Mouse (Mus musculus) embryonic facial prominence, embryonic 12.5 days (tissue): Measurements from ENCODE around the gene Zfp568. TPM values are rescaled to one million over a fixed set of nuclear protein-coding genes. Genes with fewer than 3 reads are reported as not detected.
"Not testable (repeated sequence)": the region's sequence is repeated elsewhere in the genome, so short reads cannot be mapped to it uniquely, and the experiment has no call there.

ENCODE experiments used
- ATAC-seq: fragments of 200-750 bp; cut with Nextera tagmentation; 2 replicates; pipeline ENCODE4 v1.8.0; 2017; ENCODE audit not compliant: insufficient number of reproducible peaks, insufficient read depth, low FRiP score, low TSS enrichment
- H3K27ac ChIP-seq: fragments of 300-500 bp; sonication (generic); 2 replicates; pipeline ENCODE4 v1.5.1; 2016; ENCODE audit warnings: mild to moderate bottlenecking
- H3K27me3 ChIP-seq: fragments of 300-500 bp; sonication (generic); 2 replicates; pipeline ENCODE4 v1.6.1; 2016; ENCODE audit warnings: mild to moderate bottlenecking, moderate library complexity
- H3K36me3 ChIP-seq: fragments of 300-500 bp; sonication (generic); 2 replicates; pipeline ENCODE4 v1.6.1; 2016; ENCODE audit warnings: mild to moderate bottlenecking
- H3K4me1 ChIP-seq: fragments of 300-500 bp; sonication (generic); 2 replicates; pipeline ENCODE4 v1.6.1; 2016
- H3K4me2 ChIP-seq: fragments of 300-500 bp; sonication (generic); replicated peaks from 2 replicates; pipeline ENCODE4 v1.6.1; 2016; ENCODE audit warnings: mild to moderate bottlenecking, moderate library complexity
- H3K4me3 ChIP-seq: fragments of 300-500 bp; sonication (generic); 2 replicates; pipeline ENCODE4 v1.5.1; 2016; ENCODE audit warnings: mild to moderate bottlenecking
- H3K9ac ChIP-seq: fragments of 300-500 bp; sonication (generic); 2 replicates; pipeline ENCODE4 v1.6.1; 2016; ENCODE audit warnings: mild to moderate bottlenecking, moderate library complexity
- H3K9me3 ChIP-seq: fragments of 300-500 bp; sonication (generic); 2 replicates; pipeline ENCODE4 v1.6.1; 2016; ENCODE audit warnings: mild to moderate bottlenecking, moderate library complexity
- WGBS: fragments of 180-500 bp; shearing (Covaris S2); methylation state at CpG from one replicate; pipeline ENCODE4 v1.1.7; 2016; 5-methylcytosine and 5-hydroxymethylcytosine counted together
- polyA plus RNA-seq: library from polyadenylated mRNA; unstranded; fragments of >200 nt; fragmentation: Nextera tagmentation; extraction: Ambion mirVana; gene quantifications from 2 replicates; pipeline ENCODE4 v1.2.1, GENCODE M21; 2016

Gene Zfp568
- polyA plus RNA-seq, 1 experiment from 2014 or later, result 20.4 TPM

DNA sequence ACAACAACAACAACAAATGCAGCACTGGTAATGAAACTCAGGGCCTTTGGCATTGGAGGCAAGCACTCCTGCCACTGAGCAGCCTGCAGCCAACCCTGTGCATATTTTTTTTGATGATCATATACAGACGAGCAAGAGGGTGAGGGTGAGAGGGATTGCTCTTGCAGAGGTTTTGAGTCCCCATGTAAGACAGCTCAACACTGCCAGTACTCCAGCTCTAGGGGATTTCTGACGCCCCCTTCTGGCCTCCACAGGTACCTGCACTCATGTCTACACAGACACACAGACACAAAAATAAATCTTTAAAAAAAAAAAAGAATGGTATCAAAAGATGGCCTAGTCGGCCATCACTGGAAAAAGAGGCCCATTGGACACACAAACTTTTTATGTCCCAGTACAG lies 24.8 kb upstream of the Zfp568 start:
- H3K9me3 ChIP-seq, result no peaks in the 10 kb centered on the region
- H3K4me3 ChIP-seq, result no peak overlapping the region
- H3K36me3 ChIP-seq, result no peaks in the 10 kb centered on the region
- no peak for ATAC-seq
- no peak overlapping the region for H3K4me2 ChIP-seq
- H3K27ac ChIP-seq, result no peak overlapping the region
- no peaks in the 10 kb centered on the region for H3K4me1 ChIP-seq
- H3K27me3 ChIP-seq, result no peaks in the 10 kb centered on the region
- H3K9ac ChIP-seq, result no peak overlapping the region
- 50% methylated on average over 3 of the region's 3 CpGs for WGBS

DNA sequence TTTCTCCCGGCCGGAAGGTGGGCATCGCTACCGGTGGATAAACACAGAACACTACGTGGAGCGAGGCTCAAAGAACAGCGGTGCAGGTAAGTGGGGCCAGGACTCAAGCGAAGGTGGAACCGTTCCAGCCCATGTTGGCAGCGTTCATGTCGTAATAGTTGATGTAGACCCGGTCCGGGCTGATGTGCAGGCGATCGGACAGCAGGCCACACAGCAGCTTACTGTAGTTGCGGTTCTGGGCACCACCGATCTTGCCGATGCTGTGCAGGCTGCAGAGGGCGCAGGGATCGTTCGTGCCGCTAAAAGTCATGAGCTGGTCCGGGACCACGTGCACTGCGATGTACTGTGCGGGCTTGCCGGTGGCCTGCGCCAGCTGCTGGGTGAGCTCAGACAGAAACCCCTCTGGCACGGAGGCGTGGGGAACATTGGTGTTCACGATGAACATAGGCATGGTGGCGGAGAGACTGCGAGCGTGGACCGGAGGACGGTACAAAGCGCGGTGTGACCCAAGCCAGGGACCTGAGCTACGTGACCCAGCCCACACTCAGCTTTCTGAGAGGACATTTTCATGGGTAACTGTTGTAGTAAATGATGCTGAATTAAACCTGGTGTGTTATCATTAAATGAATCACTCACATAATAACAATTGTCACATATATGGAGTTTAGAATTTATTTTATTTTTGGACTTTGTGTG lies 18.5 kb upstream of the Zfp568 start:
- not testable (repeated sequence) for H3K27ac ChIP-seq, H3K36me3 ChIP-seq, H3K27me3 ChIP-seq, H3K9me3 ChIP-seq, H3K4me1 ChIP-seq, H3K9ac ChIP-seq, H3K4me2 ChIP-seq, ATAC-seq, H3K4me3 ChIP-seq
- WGBS, result 47% methylated on average over 39 of the region's 39 CpGs

DNA sequence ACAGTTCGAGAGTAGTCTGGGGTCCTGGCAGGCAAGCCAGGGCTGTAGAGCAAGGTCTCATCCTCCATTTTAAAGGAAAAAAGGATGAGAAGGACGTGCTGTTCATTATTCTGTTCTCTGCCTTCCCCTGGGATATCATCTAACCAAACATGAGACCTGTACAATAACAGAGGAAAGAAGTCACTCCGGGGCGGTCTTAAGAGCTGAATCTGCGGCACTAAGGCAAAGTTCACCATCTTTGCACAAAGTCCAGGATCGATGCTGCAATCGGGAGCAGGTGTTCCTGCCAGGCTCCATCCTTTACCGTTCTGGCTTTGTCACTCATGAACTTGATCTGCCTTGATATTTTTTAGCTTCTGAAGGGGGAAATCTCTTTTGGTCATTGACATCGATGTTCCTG lies 13.1 kb upstream of the Zfp568 start:
- WGBS, result 80% methylated on average over 9 of the region's 9 CpGs
- no peaks in the 10 kb centered on the region for H3K9me3 ChIP-seq
- H3K4me2 ChIP-seq, result no peak overlapping the region

DNA sequence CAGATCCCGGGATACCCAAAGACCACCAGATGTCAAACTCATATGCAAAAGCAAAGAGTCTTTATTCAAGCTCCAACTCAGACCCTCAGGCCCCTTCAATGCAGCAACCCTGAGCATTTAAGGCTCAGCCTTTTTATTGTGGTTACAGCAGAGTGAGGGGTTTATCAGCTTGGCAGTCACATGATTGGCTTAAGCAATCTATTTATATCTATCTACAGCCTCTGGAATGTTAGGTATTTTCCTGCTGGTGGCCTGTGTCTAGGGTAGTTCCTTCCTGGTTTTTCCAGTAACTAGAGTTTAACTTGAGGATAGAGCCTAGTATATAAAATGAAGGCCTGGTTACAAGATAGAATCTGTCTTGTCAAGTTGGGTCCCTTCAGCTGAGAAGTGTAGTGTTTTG lies 3.0 kb upstream of the Zfp568 start:
- WGBS, result 89% methylated on average over 1 of the region's 1 CpGs
- Histone ChIP-seq H3K9ac (no peak overlapping the region), H3K9me3 (no peaks in the 10 kb centered on the region), H3K27me3 (no peaks in the 10 kb centered on the region), H3K36me3 (peaks cover 3% of the 10 kb centered on the region; the same call in 1 of the 2 replicates), H3K4me3 (no peak overlapping the region), H3K27ac (no peak overlapping the region), H3K4me1 (peaks cover 16% of the 10 kb centered on the region; the same call in 1 of the 2 replicates), H3K4me2 (no peak overlapping the region)
- ATAC-seq, result no peak

More for the DNA sequence above, 13.1 kb upstream of the Zfp568 start:
- Histone ChIP-seq H3K4me3 (no peak overlapping the region), H3K4me1 (no peaks in the 10 kb centered on the region), H3K27ac (no peak overlapping the region), H3K9ac (no peak overlapping the region), H3K27me3 (no peaks in the 10 kb centered on the region), H3K36me3 (no peaks in the 10 kb centered on the region)
- ATAC-seq, result no peak

DNA sequence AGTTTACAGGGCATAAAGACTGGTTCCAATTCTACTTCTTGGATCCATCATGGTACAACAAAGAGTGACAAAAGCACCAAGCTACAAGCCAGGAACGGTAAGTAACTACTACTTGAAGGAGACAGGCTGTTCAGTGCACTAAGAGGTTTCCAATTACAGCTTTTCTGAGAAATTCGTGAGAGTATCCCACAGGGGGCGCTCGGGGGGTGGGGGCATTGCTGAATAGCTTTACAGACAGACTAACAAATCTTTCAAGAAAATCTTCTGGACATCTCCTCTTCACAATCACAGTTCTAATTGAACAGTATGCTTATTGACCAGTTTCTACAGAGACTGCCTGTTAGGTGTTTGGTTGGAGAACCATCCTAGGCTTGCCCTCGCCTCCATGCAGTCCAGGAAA lies 2.3 kb upstream of the Zfp568 start:
- no peaks in the 10 kb centered on the region for H3K27me3 ChIP-seq
- no peak overlapping the region for H3K4me2 ChIP-seq
- H3K36me3 ChIP-seq, result peaks cover 10% of the 10 kb centered on the region; the same call in 1 of the 2 replicates
- WGBS, result 39% methylated on average over 5 of the region's 5 CpGs
- no peak overlapping the region for H3K27ac ChIP-seq
- peaks cover 18% of the 10 kb centered on the region; the same call in 1 of the 2 replicates for H3K4me1 ChIP-seq
- no peak overlapping the region for H3K4me3 ChIP-seq
- H3K9me3 ChIP-seq, result no peaks in the 10 kb centered on the region
- ATAC-seq, result no peak
- no peak overlapping the region for H3K9ac ChIP-seq

DNA sequence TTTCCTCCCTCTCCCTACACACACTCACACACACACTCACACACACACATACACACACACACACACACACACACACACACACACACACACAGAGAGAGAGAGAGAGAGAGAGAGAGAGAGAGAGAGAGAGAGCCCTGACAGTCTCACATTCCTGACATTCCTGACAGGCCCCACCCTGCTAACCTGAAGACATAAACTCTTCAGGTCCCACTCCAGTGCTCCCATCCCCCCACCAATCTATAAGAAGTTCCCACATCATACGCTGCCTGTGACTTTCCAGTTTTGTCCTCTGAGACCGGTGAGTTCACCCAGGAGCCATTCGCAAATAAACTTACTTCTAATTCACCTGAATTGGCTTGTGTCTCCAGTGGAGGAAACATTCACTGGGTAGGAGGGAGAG lies 1.9 kb upstream of the Zfp568 start:
- Histone ChIP-seq H3K36me3 (peaks cover 10% of the 10 kb centered on the region), H3K9me3 (no peaks in the 10 kb centered on the region), H3K27ac (no peak overlapping the region), H3K4me1 (peaks cover 18% of the 10 kb centered on the region; the same call in 1 of the 2 replicates), H3K9ac (no peak overlapping the region), H3K27me3 (no peaks in the 10 kb centered on the region), H3K4me2 (no peak overlapping the region), H3K4me3 (no peak overlapping the region)
- ATAC-seq, result no peak
- WGBS, result 82% methylated on average over 3 of the region's 3 CpGs

DNA sequence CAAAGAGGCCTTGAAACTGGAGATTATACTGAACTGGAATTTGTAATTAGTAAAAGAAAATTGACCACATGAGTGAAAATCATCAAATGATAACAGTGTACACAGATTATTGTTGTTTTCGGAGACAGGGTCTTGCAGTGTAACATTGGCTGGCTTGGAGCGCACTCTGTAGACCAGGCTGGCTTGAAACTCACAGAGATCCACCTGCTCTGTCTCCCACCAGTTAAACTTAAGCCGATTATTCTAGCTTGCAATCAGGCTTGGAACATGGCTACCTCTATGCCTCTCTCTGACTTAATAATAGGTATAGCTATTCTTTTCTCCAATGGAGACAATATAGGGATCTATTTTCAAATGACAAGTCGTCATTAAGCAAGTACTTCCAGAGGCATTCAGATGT lies 1.4 kb upstream of the Zfp568 start:
- Histone ChIP-seq H3K9me3 (no peaks in the 10 kb centered on the region), H3K4me3 (no peak overlapping the region), H3K4me1 (peaks cover 18% of the 10 kb centered on the region; the same call in 1 of the 2 replicates), H3K4me2 (peak overlapping the region; percentile 55; the same call in 1 of the 2 replicates), H3K27ac (no peak overlapping the region), H3K27me3 (no peaks in the 10 kb centered on the region), H3K9ac (no peak overlapping the region), H3K36me3 (peaks cover 15% of the 10 kb centered on the region)
- no peak for ATAC-seq
- WGBS, result 76% methylated on average over 4 of the region's 4 CpGs

DNA sequence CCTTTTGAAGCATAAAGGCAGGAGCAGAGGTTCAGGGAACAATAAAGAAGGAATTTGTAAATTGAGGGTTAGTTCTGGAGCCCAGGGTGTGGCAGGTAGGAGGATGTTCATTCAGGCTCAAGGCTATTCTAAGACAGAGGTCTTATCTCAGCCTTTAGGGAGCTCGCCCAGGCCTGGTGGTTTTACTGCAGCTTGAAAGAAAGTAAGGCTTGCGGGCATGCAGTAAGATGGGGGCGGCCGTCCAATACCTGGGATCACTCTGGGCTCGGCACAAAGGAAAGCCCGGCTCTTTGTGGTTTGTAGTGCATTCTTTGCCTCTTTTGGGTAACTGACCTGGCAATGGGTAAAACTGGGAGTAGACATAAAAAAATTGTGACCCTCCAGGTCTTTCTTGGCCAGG lies 824 bp upstream of the Zfp568 start:
- Histone ChIP-seq H3K9me3 (no peaks in the 10 kb centered on the region), H3K9ac (peak overlapping the region; percentile 79), H3K4me1 (peaks cover 18% of the 10 kb centered on the region; the same call in 1 of the 2 replicates), H3K4me2 (peak overlapping the region; percentile 55), H3K27ac (peak overlapping the region; percentile 96), H3K27me3 (no peaks in the 10 kb centered on the region), H3K36me3 (peaks cover 21% of the 10 kb centered on the region), H3K4me3 (peak overlapping the region; percentile 78)
- ATAC-seq, result no peak
- 30% methylated on average over 6 of the region's 6 CpGs for WGBS

DNA sequence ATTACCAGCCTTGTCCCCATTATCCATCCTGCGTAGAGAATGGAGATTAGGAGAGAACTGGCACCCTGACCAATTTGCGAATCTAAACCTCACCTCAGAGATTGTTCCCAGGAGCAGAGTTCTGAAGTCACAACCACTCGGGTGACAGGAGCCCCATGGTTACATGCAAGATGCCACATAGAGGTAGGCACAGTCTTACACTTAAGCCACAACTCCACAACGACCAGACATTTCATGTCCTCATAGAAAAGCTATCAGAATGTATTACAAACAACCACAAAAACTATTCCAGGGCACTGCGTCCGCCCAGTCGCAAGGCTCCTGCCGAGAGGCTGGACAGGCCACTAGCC lies 440 bp upstream of the Zfp568 start:
- Histone ChIP-seq H3K4me1 (peaks cover 18% of the 10 kb centered on the region; the same call in 1 of the 2 replicates), H3K27me3 (no peaks in the 10 kb centered on the region), H3K4me2 (peak overlapping the region; percentile 55), H3K9me3 (no peaks in the 10 kb centered on the region), H3K36me3 (peaks cover 24% of the 10 kb centered on the region), H3K27ac (peak overlapping the region; percentile 96), H3K9ac (peak overlapping the region; percentile 79), H3K4me3 (peak overlapping the region; percentile 78)
- under 1% methylated on average over 8 of the region's 8 CpGs for WGBS
- no peak; the same call in 1 of the 2 replicates for ATAC-seq

DNA sequence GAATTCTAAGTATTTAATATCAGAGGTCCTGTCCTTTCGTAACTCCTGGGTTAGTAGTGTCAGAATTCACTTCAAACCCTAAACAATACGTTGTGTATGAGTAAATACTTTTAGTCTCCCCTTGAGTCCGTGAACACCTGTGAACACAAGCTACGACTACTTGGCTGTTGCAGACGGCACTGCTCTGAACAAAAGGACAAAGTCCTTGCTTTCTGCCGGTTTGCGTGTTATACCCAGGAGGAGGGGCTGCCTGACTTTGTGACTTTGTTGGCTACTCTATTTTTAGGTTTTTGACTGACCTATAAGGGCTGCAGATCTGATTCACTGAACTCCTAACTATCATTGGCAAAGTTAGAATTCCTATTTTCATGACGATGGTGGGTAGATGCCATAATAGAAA lies 2.3 kb downstream of the Zfp568 start:
- 92% methylated on average over 8 of the region's 8 CpGs for WGBS
- H3K4me3 ChIP-seq, result no peak overlapping the region
- no peak for ATAC-seq
- H3K27me3 ChIP-seq, result no peaks in the 10 kb centered on the region
- H3K36me3 ChIP-seq, result peaks cover 39% of the 10 kb centered on the region
- H3K9me3 ChIP-seq, result no peaks in the 10 kb centered on the region
- H3K4me2 ChIP-seq, result peak overlapping the region; percentile 55; the same call in 1 of the 2 replicates
- no peak overlapping the region for H3K9ac ChIP-seq
- peaks cover 18% of the 10 kb centered on the region; the same call in 1 of the 2 replicates for H3K4me1 ChIP-seq
- H3K27ac ChIP-seq, result no peak overlapping the region

DNA sequence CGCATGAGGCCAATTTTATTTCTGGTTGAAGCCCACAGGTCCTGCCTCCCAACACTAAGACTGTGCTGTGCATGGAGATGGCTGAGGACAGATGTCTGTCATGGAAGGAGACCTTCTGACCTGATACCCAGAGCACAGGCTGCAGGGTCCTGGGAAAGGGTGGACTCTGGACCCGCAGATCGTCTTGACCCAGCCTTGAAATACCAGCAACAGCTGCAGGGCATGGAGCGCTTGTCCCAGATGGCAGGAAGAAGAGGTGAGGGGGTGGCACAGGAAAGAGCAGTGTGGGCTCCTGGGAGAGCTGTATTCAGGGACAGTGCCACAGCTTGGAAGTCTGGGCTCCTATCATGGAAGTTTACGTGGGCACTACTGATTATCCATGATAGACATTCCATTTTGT lies 3.8 kb downstream of the Zfp568 start:
- Histone ChIP-seq H3K36me3 (peaks cover 51% of the 10 kb centered on the region), H3K4me2 (no peak overlapping the region)
- 87% methylated on average over 5 of the region's 5 CpGs for WGBS

DNA sequence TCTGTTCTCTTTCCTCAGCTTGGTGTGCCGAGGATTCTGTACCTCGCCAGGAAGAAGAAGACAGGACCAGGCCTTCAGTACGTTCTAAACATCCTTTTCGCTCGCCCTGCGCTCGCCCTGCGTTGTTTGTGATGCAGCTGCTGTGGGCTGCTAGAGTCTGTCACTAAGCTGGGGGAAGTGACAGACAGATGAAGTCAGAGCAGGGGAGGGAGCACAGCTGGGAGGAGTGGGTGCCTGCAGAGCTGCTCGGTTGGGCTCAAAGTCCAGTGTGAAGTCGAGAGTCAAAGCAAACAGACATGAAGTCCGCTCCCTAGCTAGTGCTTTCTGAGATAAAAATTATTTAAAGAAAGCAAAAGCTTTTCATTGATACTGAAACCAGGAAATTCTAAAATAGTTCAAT lies 5.3 kb downstream of the Zfp568 start:
- Histone ChIP-seq H3K27me3 (no peaks in the 10 kb centered on the region), H3K4me2 (no peak overlapping the region), H3K36me3 (peaks cover 62% of the 10 kb centered on the region), H3K4me3 (no peak overlapping the region), H3K27ac (no peak overlapping the region), H3K9ac (no peak overlapping the region), H3K9me3 (no peaks in the 10 kb centered on the region), H3K4me1 (peaks cover 10% of the 10 kb centered on the region; the same call in 1 of the 2 replicates)
- ATAC-seq, result no peak
- WGBS, result 81% methylated on average over 11 of the region's 11 CpGs

More for the DNA sequence above, 3.8 kb downstream of the Zfp568 start:
- Histone ChIP-seq H3K9ac (no peak overlapping the region), H3K9me3 (no peaks in the 10 kb centered on the region), H3K27ac (no peak overlapping the region), H3K4me1 (peaks cover 16% of the 10 kb centered on the region; the same call in 1 of the 2 replicates), H3K4me3 (no peak overlapping the region), H3K27me3 (no peaks in the 10 kb centered on the region)
- no peak for ATAC-seq
